Mouse (Mus musculus) lung, adult 2 months (tissue): ENCODE data around the gene Pcyt1a.

Experiments used
- CTCF ChIP-seq: fragments of 200-500 bp; IDR thresholded peaks from 2 replicates; pipeline ENCODE4 v1.5.1; 2011; ENCODE audit warnings: mild to moderate bottlenecking, low read length, control low read depth; ENCODE audit not compliant: insufficient read depth
- POLR2A ChIP-seq: fragments of 200-500 bp; IDR thresholded peaks from 2 replicates; pipeline ENCODE4 v1.6.1; 2011; ENCODE audit warnings: low read depth, mild to moderate bottlenecking, control low read depth, low read length, borderline replicate concordance; ENCODE audit errors: extremely low read depth

DNA sequence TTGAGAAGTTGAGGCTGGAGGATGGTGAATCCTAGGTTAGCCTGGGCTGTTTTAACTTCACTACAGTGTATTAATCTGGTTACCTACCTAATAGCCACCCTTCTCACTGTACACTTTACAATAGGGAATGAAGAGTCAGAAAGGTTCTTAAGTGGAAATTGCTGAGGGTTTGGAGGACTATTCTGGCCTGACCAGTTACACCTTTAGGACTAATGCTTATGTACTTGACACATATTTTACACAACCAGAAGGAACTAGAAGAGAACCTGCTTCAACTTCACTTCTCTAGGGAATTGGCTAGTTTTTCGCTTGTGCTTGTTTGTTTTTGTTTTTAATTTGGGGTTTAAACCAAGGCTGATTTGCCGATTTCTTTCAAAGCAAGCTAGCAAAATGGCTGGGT lies 2.4 kb downstream of the Pcyt1a start:
- TF ChIP-seq CTCF, result no peak
- no peak for TF ChIP-seq POLR2A
